Comparison of ENCODE assay signal across 7 mouse cellular contexts in the genomic region with DNA sequence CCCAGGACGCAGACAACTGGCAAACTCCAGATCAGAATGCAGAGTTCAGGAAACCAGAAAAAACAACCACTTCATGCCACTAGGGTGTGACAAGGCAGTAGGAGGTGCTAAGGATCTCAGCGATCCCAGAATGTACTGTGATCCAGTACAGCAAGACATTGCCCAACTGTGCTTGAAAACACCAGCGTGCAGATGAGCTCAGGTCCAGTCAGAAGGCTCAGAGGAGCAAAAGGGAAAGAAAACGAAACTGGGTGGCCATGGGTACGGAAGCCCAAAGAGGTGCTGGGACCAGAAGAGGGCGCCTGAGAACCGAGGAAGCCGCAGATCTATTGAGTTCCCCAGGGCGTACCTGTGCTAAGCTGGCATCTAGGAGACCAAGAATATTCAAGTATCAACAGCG. TPM values are rescaled to one million over a fixed set of nuclear protein-coding genes. Genes with fewer than 3 reads are reported as not detected.
A peak's percentile ranks its signal among the peaks of the same experiment; 100 is the strongest.
DNase-seq lines count a peak whose midpoint lies in the region; ATAC-seq lines count a peak whose summit lies in the region.

No protein-coding gene starts in this region.

- peak; percentile 87 for ATAC-seq in inflammation-experienced regulatory T-cells, adult 6 months
- peak; percentile 97 for ATAC-seq in megakaryocyte progenitor cell, adult 5-6 weeks (replicated peaks; ENCODE audit: poor library complexity)

- peak; percentile 83 for DNase-seq in adipocyte (ENCODE audit: low spot score)
- peak; percentile 58 for DNase-seq in embryo, embryonic 10 days (ENCODE audit: low spot score)
- DNase-seq in gastrocnemius, postnatal 10 days: peak; percentile 28
- DNase-seq in left cerebral cortex, postnatal 10 days (ENCODE audit: extremely low spot score in 1 of 2, low spot score in 2 of 2): peak; percentile 22 to 49
- DNase-seq in right cerebral cortex, postnatal 25 days: peak; percentile 37

- intact Hi-C loops in left cerebral cortex, postnatal 10 days (cut with DNase I): no loop called here

RNA-seq across cellular contexts. Expression of gene Opn1mw, which starts 11.8 kb away (rescaled TPM):
- total RNA-seq in gastrocnemius, postnatal 10 days (2021): not detected
- not detected for polyA plus RNA-seq in inflammation-experienced regulatory T-cells, adult 6 months (2017; shearing (Covaris generic))
- not detected for total RNA-seq in left cerebral cortex, postnatal 10 days (2021)
- total RNA-seq in megakaryocyte progenitor cell, adult 5-6 weeks (2015): not detected in 2 replicates
- total RNA-seq in megakaryocyte progenitor cell, adult 5-6 weeks (2017): not detected in 2 replicates

RNA-seq across cellular contexts. Expression of gene Mecp2, which starts 19.7 kb away (rescaled TPM):
- total RNA-seq in gastrocnemius, postnatal 10 days (2021): 10 to 100 TPM; 32.5 to 38.9 TPM
- polyA plus RNA-seq in inflammation-experienced regulatory T-cells, adult 6 months (2017; shearing (Covaris generic)): 10 to 100 TPM; 11.5 to 22.5 (median 20.6) TPM
- total RNA-seq in left cerebral cortex, postnatal 10 days (2021): 10 to 100 TPM; 77.1 to 78.0 TPM
- 16.3 and 16.9 TPM in 2 replicates for total RNA-seq in megakaryocyte progenitor cell, adult 5-6 weeks (2015)
- total RNA-seq in megakaryocyte progenitor cell, adult 5-6 weeks (2017): 15.3 and 18.8 TPM in 2 replicates

RNA-seq across cellular contexts. Expression of gene Tex28, which starts 52.1 kb away (rescaled TPM):
- not detected for total RNA-seq in gastrocnemius, postnatal 10 days (2021)
- not detected for polyA plus RNA-seq in inflammation-experienced regulatory T-cells, adult 6 months (2017; shearing (Covaris generic))
- total RNA-seq in left cerebral cortex, postnatal 10 days (2021): not detected
- not detected in 2 replicates for total RNA-seq in megakaryocyte progenitor cell, adult 5-6 weeks (2015)
- not detected in 2 replicates for total RNA-seq in megakaryocyte progenitor cell, adult 5-6 weeks (2017)

Comparison
In these comparisons a context has a peak if more than half of its experiments do, and no peak if none do; other contexts are left out.
1. Peak in every context shown above with its lines: DNase-seq and ATAC-seq.
2. DNase-seq: peak in every context shown above with its lines; median percentile 83 in adipocyte; 58 in embryo, embryonic 10 days; 37 in right cerebral cortex, postnatal 25 days; 36 in left cerebral cortex, postnatal 10 days; 28 in gastrocnemius, postnatal 10 days.